Mouse (Mus musculus): ENCODE results near the gene Tcte3.
"Not testable (repeated sequence)": the region's sequence is repeated elsewhere in the genome, so short reads cannot be mapped to it uniquely, and the experiment has no call there.

- TF ChIP-seq POLR2A (IDR thresholded peaks at IDR 0.05; ENCODE audit: insufficient read length, low read depth); POLR2AphosphoS2 (IDR thresholded peaks at IDR 0.05; ENCODE audit: insufficient read length, low read depth); TCF12 (IDR thresholded peaks at IDR 0.05; ENCODE audit: insufficient read depth, poor library complexity, severe bottlenecking); TCF3 (IDR thresholded peaks at IDR 0.05; ENCODE audit: insufficient read length, low read depth); USF1 (IDR thresholded peaks at IDR 0.05; ENCODE audit: low read depth); CEBPB (IDR thresholded peaks at IDR 0.05; ENCODE audit: insufficient read depth, poor library complexity, severe bottlenecking); MYOG (IDR thresholded peaks at IDR 0.05; ENCODE audit: control insufficient read depth in 1 of 3, insufficient read depth in 1 of 3, insufficient read length in 2 of 3, low read depth in 2 of 3); E2F4 (IDR thresholded peaks at IDR 0.05; ENCODE audit: insufficient read depth); MAX (IDR thresholded peaks at IDR 0.05; ENCODE audit: low read depth); MYOD1 (IDR thresholded peaks at IDR 0.05; ENCODE audit: control insufficient read depth in 1 of 3, insufficient read length in 2 of 3, low read depth in 2 of 3); SRF (IDR thresholded peaks at IDR 0.05; ENCODE audit: control insufficient read depth, insufficient read length, low read depth); REST (IDR thresholded peaks at IDR 0.05; ENCODE audit: insufficient read depth, insufficient read length): not testable (repeated sequence)
These were observed 12.5 kb upstream of the Tcte3 start for GRCm38 (mm10) chr17:15053829-15054200.
